Mouse (Mus musculus): ENCODE results near the gene Zfp281. TPM values are rescaled to one million over a fixed set of nuclear protein-coding genes. Genes with fewer than 3 reads are reported as not detected.

The Zfp281 gene
- total RNA-seq, 2 experiments from 2014 or later: 8.3 to 10.9 TPM

DNA sequence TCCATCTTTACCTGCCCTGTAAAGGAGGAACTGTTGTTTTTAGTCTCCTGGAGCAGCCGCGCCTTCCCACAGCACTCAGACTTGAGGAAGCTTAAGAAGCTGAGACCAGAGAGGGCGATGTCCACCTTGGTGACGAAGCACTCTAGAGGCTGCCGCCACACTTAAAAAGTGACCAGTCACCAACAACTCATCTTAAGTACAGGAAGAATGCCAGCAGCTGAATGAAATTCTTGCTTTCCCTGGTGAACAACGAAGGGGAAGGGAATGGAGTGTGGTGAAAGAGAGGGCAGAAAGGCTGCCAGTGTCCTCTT lies 51.7 kb downstream of the Zfp281 start:
- intact Hi-C loops (cut with DNase I): no loop called here
- no peak for DNase-seq

- no peak for DNase-seq
- intact Hi-C loops (cut with DNase I): no loop called here
Observed at GRCm38 (mm10) chr1:136677847-136678325, 53.2 kb downstream of the Zfp281 start.

DNA sequence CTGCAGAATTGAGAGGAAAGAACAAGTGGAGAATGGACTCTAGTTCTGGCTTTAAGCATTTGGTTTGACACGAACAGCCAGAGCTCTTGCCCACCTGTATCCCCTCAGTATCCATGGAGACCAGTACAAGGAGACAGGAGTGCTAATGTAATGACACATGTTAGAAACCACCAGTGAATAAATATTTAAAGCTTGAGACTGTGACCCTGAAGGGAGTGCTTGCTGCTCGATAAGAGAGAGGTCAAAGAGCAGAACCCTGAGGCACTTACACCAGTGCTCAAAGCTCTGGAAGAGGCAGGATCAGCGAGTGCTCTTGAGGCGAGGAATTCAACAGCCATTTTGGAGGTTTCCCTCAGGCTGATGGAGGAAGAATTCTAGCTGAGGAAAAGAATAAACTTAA lies 54.1 kb downstream of the Zfp281 start:
- no peak for DNase-seq
- intact Hi-C loops (cut with DNase I): no loop called here

Other genes starting within 250 kb of the Zfp281 start
- gene Ddx59, start 209.6 kb upstream of the Zfp281 start, total RNA-seq (2021): 10 to 100 TPM; 13.2 to 16.5 TPM
- under 1 TPM; 0.28 to 0.42 TPM for gene Kif14, start 158.6 kb upstream of the Zfp281 start, total RNA-seq (2021)